ENCODE assay signal across 16 mouse cellular contexts in the genomic region with DNA sequence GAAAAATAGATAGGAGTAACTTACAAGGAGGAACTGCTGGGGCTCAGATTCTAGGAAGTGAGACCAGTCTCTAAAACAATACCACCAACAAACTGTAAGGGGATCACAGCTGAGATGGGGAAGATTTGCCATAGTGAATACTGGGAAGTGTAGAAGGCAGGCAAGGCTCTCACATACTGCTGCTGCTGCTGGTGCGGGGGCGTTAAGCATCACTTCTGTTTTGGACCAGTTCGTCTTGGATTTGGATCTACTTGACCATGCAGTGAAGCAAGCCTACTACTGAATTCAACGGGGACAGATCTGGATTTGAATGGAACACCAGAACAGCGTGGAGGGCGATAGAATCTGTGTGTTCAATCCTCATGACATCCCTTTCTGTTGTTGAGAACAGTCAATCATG.
"Had no signal": no experiment of that assay in that cellular context is flagged by ENCODE, and none has a peak within 500 bp of the region (broad histone marks: within the 10 kb centered on the region; RNA-seq: fewer than 3 reads in every experiment).

No protein-coding gene starts in this region.

- H3K27ac ChIP-seq: intestine, embryonic 15.5 days; kidney, postnatal 0 days; layer of hippocampus, adult 2 months; limb, embryonic 10.5 days; liver, embryonic 12.5 days; midbrain, embryonic 12.5 days had no signal

- H3K27me3 ChIP-seq: intestine, embryonic 15.5 days; midbrain, embryonic 12.5 days had no signal

- H3K36me3 ChIP-seq: intestine, embryonic 15.5 days; limb, embryonic 10.5 days; liver, embryonic 12.5 days; midbrain, embryonic 12.5 days had no signal

- H3K4me1 ChIP-seq: midbrain, embryonic 12.5 days had no signal

- DNase-seq: kidney, adult 18-20 months; kidney, postnatal 36 days; lung, embryonic 14.5 days; lung, postnatal 10 days; lung, postnatal 4 days; spleen, adult 18-20 months; thymus, adult 18-20 months; thymus, postnatal 14 days had no signal

- ATAC-seq: intestine, embryonic 15.5 days; liver, embryonic 12.5 days; midbrain, embryonic 16.5 days had no signal

- H3K9me3 ChIP-seq: intestine, embryonic 15.5 days; limb, embryonic 10.5 days; liver, embryonic 12.5 days; midbrain, embryonic 12.5 days had no signal

- H3K4me2 ChIP-seq: intestine, embryonic 15.5 days; liver, embryonic 12.5 days; lung, embryonic 14.5 days; midbrain, embryonic 12.5 days had no signal

- H3K9ac ChIP-seq: intestine, embryonic 15.5 days; liver, embryonic 12.5 days; lung, embryonic 14.5 days; midbrain, embryonic 12.5 days had no signal

- H3K4me3 ChIP-seq: intestine, embryonic 15.5 days; layer of hippocampus, adult 2 months; limb, embryonic 10.5 days; liver, embryonic 12.5 days; megakaryocyte, embryonic 14.5 days; midbrain, embryonic 12.5 days had no signal
